Mouse (Mus musculus) layer of hippocampus, postnatal 25 days (tissue): Measurements from ENCODE around the gene Gstt1. TPM values are rescaled to one million over a fixed set of nuclear protein-coding genes. Genes with fewer than 3 reads are reported as not detected.
"Not testable (repeated sequence)": the region's sequence is repeated elsewhere in the genome, so short reads cannot be mapped to it uniquely, and the experiment has no call there.

Experiments
- DNase-seq, 2 experiments: peaks; one replicate each; pipeline ENCODE4 v3.0.0; 2022; ENCODE audit warnings: mixed read lengths in 2 of 2, low spot score in 1 of 2; ENCODE audit errors: extremely low spot score in 1 of 2
- total RNA-seq, 2 experiments: library from RNA; stranded (reverse); gene quantifications; 2 replicates each; pipeline ENCODE4 v1.2.3; 2021

The Gstt1 gene
- total RNA-seq, 2 experiments from 2014 or later = 3.9 to 6.5 TPM

DNA sequence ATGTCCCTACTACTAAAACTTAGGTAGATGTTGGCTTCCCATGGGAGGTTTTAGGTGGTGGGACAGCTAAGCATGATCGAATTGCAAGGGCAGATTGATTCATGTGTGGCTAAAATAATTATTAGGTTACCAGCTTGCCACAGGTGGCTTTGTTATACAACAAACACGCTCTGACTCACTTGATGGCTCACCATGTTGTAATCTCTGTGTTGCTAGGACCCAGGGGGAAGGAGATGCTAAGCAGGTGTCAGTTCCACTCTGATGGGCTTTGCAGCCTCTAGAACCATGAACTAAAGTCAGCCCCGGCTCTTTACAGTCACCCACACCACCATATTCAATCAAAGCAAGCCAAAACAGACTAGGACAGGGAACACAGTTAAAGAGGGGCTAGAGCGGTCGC lies 21.5 kb upstream of the Gstt1 start:
- DNase-seq = no peak

DNA sequence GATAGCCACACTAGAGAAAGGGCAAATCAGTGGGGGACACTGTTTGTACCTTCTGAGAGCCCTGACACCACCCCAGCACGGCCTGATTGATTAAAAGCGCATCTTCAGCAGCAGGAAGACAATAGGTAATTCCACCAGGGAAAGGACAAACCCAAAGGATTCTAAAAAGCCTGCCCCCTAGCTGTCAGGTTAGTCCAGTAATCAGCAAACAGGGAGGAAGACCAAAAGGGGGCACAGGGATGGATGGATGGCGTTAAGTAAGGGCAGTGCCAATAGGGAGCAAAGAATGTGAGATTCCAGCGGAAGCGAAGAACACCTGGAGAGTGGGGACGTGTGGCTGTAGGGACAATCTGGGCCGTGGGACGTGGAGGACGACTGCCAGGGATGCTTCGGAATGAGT lies 20.3 kb upstream of the Gstt1 start:
- DNase-seq = no peak

DNA sequence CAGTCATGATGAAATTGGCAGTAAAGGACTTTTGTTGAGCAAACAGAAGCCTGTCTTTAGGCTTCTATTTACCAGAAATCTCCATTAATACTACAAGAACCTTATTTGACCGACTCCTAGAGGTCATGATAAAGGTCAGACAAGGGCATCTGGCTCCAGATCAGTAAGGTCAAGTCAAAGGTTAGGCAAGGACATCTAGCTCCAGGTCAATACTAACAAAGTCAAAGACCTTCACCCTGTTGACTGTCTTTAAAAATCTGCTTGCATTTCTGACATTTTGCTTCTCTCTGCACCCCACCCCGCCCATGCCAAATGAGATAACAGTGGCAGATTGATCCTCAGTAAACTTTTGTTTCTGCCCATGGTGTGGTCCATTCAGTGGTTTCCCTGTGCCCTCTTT lies 5.8 kb upstream of the Gstt1 start:
- no peak for DNase-seq

DNA sequence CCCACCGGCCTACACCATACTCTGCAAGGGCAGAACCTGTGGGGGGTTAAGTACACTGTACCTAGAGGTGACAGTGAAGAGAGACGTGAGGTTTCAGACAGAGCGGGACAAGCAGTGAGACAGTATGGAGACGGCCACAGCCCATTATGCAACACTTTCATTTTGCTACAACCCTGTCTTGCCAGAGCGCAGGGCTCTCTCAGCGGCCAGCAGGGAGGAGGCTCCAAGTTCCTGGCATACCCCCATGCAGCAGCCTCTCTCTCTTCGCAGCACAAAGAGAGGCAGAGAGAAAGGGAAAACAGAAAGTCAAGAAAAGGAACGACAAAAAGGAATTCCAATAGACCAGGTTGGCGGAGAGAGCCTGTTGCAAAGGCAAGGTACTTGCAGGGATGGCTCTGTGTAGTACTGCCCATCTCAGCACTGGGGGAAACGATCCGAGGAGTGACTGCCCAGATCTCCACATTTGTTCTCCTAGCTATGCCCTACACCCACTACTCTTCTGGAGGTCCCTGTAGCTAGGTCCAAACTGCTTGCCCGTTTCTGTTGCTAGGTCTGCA lies 687 bp downstream of the Gstt1 start:
- peak; percentile 18 to 20 for DNase-seq

DNA sequence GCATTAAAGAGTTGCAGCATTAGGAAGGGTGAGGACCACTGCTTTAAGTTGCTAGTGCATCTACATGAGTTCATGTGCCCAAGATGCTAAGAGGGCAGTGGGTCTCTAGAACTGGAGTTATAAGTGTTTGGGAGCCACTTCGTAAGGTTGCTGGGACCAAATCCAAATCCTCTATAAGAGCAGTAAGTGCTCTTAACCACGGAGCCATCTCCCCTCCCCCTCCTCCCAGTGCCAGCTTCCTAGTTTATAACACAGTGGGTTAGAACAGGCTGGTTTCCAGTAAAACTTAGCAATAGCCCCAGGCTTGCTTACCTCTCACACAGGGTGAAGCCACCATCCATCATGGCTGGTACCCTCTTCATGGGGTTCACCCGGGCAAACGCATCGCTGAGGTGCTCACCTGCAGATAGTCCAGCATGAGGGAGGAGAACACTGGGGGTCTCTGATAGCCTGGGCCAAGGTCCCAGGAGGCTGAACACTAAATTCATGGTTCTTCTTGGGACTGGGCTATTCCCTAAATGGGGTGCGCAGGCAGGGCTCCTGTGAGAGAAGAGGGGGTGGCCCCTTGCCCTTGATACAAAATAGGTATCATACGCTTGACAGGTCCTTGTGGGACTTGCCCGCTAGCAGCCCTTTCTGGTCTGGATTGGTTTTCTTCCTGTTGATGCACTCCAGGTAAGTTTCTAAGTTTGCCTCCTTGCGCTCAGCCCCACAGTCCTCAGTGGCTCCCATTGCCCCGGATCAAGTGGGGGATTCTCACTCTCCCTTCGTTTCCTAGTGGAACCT lies 1.5 kb downstream of the Gstt1 start:
- no peak for DNase-seq

DNA sequence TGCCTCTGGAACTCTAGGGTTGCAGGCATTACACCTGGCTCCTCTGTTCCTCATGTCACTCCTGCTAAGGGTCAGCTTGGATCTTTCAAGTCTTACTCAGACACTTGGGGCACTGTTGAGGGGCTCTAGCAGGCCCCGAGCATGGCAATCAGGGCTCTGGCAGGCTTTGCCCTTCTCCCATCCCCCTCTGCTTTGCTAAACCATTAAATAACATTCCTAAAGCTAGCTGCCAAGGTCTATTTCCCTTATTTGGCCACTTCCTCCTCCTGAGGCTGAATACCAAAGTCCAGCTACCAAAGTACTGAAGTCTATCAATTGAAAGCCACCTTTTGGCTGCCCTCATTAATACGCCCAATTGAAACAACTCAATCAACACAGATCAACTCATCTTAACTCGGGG lies 3.5 kb downstream of the Gstt1 start:
- DNase-seq = no peak

DNA sequence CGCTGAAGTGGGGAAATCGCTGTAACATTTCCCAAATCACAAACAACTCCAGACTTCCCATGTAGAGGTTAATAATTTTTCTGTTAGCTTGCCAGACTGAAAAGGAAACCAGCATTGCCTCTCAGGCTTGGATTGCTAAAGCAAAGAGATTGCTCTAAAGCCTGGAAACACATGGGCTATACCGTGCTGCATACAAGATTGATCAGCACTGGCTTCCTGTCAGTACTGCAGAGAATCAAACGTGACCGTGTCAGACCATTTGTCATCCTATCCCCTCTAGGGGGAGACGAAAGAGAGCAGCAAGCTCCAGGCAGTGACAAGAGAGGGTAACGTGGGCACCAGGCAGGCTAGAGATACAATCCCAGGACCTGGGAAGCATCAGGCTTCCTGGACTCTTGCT lies 7.6 kb downstream of the Gstt1 start:
- no peak for DNase-seq

DNA sequence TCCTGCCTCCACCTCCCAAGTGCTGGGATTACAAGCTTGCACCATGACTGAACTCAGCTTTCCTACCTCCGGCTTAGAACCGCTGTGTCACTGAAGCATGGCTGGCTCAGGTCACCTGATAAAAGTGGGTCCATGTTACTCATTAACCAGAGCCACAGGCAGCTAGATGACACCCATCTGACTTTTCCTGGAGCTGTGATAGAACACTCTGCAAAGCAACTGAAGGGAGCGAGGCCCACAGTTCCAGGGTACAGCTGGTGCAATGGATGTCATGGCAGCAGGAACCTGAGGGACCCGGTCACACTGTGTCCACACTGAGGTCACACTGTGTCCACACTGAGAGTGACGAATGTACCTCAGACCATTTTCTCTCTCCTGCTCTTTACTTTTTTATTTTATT lies 8.5 kb downstream of the Gstt1 start:
- DNase-seq = no peak

DNA sequence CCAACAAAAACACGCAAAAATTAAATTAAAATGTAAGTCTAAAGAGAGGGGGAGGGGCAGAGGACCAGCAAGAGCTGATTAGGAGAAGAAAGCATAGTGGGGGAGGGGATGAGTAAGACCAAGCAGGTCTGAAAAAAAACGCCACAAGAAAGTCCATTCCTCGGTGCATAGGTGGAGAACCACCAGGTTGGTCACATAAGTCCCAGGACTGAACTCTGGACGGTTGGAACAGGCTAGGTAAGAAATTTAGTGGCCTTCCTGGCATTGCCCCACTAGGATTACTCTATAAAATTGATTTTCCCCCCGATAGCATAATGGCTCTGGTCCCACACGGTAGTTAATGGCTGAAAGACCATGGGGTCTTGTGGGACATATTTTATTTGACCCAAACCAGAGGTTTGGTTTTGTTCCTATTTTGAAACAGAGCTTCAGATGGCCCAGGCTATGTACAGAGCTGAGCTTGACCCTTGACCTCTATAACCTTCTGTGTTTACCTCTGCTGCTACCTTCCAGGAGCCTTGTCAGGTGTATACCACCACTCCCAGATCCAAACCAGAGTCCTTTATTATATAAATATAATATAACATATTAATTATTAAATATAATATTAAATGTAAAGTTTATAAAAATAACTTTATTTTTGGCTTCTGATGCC lies 9.2 kb downstream of the Gstt1 start:
- no peak for DNase-seq

DNA sequence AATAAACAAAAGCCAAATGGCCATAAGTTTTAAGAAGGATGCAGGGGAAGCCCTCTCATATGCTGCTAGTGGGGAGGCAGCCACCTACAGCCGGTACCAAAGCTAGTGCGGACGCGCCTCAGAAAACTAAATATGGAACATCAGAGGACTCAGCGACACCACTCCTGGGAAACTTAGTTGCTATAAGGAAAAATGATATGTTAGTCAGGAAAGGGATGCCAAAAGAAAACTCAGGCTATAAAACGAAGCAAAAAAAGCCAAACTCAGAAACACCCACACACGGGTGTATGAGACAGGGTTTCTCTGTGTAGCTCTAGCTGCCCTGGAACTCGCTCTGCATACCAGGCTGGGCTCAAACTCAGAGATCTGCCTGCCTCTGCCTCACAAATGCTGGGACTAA lies 10.1 kb downstream of the Gstt1 start:
- no peak for DNase-seq

DNA sequence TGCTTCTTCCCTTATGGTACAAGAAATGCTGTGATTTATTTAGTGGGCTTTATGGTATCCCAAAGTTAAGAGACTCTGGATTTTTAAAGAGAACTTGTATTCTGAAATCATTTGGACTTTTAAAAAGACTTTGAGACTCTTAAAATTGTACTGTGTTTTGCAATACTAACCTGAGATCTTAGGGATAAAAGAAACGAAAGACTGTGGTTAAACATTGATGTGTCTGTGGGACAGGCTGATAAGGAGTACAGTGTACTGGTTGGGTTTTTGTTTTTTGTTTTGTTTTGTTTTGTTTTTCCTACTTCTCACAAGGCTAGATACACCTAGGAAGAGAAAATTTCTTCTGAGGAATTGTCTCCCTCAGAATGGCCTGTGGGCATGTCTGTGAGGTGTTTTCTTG lies 12.9 kb downstream of the Gstt1 start:
- no peak for DNase-seq

DNA sequence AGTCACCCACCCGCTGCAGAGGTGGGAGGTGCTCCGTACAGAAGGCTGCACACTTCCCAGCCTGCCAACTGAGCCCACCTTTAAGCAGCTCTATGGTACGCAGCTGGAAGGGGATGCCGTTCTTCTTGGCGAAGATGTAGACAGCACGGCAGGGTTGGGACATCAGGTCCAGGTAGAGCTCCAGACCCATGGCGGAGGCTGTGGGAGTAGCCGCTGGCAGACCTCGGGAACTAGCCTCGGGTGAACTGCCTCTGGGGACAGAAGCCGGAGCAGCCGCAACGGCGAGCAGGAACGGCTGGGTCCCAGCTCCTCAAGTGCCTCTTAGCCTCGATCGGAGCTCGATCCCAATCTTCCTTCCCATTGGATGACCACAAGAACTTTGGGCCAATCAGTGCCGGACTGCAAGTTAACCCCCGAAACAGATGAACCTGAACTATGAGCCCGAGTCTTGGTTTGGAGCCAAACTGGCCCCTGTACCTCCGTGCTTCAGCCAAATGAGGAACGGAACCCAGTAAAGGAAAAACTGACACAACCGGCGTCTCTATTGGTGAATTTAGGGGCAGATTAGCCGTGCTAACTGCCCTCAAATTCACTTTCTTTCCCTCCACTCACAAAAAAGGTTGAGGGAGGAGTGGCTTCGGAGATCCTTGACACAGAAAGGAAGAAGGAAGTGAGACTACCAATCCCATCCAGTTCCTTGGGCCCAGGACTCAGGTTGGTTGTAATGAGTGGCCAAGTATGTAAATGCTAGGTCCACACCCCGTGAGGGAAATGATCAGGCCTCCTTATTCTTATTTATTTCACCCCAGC lies 17.4 kb downstream of the Gstt1 start, which contains the start of the genes Gm20441 and Gstt3:
Gene Gm20441, minus strand, starts transcription at position 186 of the 810 bp plus-strand sequence.
Gene Gstt3, minus strand, starts transcription at position 646 of the 810 bp plus-strand sequence.
- DNase-seq = peak in 1 of 2 experiments; percentile 16

DNA sequence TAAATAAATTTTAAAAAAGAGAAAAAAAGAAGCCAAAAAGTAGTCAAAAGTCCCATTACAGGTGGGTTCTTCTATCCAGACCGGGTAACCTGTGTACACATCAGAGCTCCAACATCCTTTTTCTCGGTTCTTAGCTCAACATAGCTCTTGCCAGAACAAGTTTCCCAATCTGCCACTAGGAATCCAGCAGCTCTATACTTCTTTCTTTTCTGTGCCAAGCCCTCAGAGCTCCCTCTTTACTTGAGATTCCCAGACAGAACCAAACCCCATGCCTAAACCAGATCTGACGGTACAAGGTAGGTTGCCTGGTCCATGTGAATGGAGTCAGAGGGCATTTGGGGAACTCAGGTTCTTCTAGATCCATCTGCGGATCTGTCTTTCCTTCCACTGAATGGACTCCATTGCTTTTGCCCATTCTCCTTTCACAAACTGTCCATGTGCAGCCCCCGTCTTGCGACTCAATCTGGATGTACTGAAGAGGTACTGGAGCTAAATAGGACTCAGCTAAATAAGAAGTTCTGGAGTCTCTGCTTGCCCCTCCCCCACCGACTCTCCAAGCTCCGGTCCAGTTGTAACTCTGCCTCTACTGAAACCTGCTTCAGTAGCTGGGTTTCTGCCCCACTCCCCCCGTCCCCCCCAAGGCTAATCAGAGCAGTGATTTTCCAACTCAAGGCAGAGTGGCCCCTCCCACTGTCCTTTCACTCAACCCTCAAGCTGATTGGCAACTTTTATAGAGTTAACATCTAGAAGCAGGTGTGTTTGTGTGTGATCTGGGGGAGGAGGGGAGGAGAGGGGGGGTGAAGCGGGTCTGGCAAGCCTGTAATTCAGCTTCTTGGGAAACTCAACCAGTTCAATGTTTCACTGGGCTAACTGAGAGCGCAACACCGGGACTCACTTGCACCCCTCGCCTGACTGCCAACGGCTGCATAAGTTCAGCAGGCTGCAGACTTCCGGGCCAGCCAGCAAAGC lies 18.9 kb downstream of the Gstt1 start:
- DNase-seq = no peak

DNA sequence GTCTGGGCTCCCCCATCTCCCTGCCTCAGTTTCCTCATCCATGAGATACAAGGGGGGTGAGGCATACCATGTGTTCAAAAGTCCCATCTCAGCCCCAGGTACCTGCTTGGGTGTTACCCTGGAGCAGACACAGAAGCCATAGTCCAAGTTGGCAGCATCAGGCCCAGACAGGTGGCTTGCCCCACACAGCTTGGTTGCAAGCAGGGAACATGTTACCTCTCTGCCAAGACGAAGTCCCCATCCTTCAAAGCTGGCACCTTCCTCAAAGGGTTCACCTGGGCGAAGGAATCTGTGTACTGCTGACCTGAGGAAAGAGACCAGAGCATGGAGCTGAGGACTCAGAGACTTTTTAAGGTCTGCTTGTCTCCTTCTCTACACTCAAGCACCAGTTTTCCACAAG lies 20.5 kb downstream of the Gstt1 start:
- DNase-seq = no peak

DNA sequence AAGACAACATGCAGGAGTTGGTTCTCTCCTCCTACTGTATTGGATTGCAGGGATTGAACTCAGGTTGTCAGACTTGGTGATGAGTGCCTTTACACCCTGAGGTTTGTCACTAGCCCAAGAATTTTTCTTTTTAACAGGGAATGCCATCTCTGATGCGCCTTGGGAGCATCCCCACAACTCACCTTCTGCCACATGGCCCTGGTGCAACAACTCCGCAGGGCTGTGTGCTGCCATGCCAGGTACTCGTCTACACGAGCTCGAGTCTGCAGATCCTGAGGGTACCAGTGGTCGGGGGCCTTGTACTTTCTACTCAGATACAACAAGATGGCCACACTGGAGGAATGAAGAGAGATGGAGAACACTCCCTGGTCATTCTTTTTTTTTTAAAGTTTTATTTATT lies 21.8 kb downstream of the Gstt1 start:
- no peak for DNase-seq

DNA sequence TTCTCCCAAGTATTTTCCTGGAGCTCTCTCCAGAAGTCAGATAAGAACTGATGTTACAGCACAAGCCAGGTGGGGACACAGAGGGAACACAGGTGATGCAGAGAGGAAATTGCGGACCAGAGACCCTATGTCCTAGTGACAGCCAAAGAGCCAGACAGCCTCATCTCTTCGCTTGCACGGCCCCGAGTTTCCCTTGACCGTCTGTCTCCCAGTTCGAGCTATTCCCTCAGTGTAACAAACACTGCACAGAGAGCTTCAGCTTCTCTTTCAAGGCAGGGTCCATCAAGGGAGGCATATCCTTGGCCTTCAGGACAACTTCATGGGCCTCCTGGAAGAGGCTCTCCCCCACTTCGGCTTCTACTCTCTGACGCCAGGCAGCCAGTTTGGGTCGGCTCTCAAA lies 23.8 kb downstream of the Gstt1 start:
- no peak for DNase-seq

DNA sequence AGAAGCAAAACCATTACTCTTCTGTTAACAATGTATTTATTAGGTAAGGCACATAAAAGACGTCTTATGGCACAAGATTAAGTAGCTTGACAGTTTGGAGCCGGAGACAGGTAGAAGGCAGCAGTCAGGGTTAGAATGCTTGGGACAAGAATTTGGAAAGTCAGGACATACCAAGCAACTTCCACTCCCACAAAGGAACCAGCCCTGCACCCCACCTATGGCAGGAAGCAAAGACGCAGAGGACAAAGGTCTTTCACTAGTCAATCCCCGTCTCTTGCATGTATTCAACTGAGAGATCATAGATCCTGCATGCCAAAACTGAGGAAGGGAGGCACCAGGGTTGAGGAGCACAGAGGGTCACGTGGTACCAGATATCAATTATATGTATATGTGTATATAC lies 24.3 kb downstream of the Gstt1 start:
- DNase-seq = no peak

DNA sequence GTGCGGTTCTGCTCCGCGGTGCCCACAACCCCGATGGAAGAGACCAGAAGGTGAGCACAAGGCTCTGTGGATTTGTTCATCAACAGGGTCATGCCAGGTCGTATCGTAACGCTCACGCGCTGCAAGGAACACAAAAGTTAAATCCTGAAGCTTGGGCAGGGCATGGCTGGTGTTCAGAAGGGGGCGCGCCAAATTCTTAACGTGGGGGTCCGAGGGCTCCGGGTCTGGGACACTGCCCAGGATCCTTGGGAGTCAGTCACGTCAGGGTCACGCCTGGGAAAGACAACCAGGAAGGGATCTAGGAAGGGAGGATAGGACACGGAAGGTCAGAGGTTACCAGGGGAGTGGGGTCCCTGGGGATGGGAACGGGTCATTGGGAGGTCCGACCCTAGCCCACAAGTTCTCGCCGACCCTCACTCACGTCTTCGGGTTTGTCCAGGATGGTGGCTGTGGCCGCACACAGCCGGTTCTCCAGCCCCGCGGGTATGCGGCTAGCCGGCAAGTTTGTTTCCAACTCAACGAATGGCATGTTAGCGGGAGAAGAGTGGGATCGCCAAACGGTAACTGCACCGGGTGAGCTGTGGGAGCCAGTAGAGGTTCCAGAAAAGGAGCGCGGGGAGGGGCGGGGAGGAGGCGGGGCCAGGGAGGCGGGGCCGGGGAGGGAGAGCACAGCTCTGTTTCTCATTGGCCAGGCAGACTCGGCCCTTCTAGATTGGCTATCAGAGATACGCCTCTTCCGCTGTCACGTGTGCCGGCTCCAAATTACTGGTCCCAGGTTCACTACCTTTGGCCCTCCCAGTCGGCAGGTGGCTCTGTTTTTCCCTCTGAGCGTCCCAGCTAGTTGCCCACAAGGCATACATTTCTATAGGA lies 25.4 kb downstream of the Gstt1 start, which contains the start of gene Ddt:
Gene Ddt, minus strand, starts transcription at position 620 of the 870 bp plus-strand sequence.
- peak; percentile 55 to 71 for DNase-seq

DNA sequence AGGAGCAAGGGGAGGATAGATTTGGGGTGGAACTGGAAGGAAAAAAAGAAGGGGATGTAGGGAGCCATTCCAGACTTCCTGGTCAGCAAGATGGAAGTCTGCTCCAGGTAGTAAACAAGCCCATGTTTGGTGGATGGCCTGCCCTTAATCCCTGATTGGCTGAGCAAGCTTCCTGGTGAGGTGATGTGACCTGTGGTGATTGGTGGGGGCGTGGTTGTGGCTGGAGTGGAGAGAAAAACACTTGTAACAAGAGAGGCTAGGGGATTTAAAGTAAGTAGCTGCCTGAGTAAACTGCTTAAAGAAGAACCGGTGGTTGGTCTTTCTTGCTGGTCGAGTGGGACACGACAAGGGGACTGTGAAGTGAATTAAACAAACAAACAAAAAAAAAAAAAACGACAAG lies 30.6 kb downstream of the Gstt1 start:
- DNase-seq = not testable (repeated sequence)
